27 mouse cellular contexts compared by ENCODE assay signal in genomic region chr1:63278106-63278505, GRCm38 (mm10). TPM values are rescaled to one million over a fixed set of nuclear protein-coding genes. Genes with fewer than 3 reads are reported as not detected.
A peak's percentile ranks its signal among the peaks of the same experiment; 100 is the strongest.
DNase-seq lines count a peak whose midpoint lies in the region; ATAC-seq and TF ChIP-seq lines count a peak whose summit lies in the region.
"Had no signal": no experiment of that assay in that cellular context is flagged by ENCODE, and none has a peak within 500 bp of the region (broad histone marks: within the 10 kb centered on the region; RNA-seq: fewer than 3 reads in every experiment).

No protein-coding gene starts in this region.

- no peak overlapping the region for H3K9ac ChIP-seq in heart, embryonic 16.5 days (ENCODE audit: low read length)
- H3K9ac ChIP-seq: limb, embryonic 13.5 days; liver, embryonic 12.5 days; neural tube, embryonic 15.5 days had no signal

- peaks cover 15% of the 10 kb centered on the region for H3K27me3 ChIP-seq in heart, embryonic 16.5 days (ENCODE audit: control insufficient read depth, insufficient read depth, low read length)
- H3K27me3 ChIP-seq: CH12.LX had no signal

- peak; percentile 37; the same call in 1 of the 2 replicates for TF ChIP-seq CTCF in layer of hippocampus, adult 2 months (conservative IDR thresholded peaks at IDR 0.05)
- TF ChIP-seq CTCF in brain, embryonic 14.5 days (IDR thresholded peaks at IDR 0.05; ENCODE audit: borderline replicate concordance, extremely low read depth, insufficient read depth, insufficient read length), result peak; percentile 42; the same call in 1 of the 2 replicates

- no peak for TF ChIP-seq POLR2A in brain, embryonic 14.5 days (IDR thresholded peaks at IDR 0.05; ENCODE audit: borderline replicate concordance, extremely low read depth, insufficient read depth, insufficient read length, poor library complexity, severe bottlenecking)

- H3K4me2 ChIP-seq in heart, embryonic 16.5 days (ENCODE audit: low read depth, low read length), result no peak overlapping the region
- H3K4me2 ChIP-seq: limb, embryonic 13.5 days; liver, embryonic 12.5 days; neural tube, embryonic 15.5 days had no signal

- DNase-seq in heart, postnatal 25 days (ENCODE audit: low spot score), result no peak
- no peak for DNase-seq in layer of hippocampus, adult 2 months (ENCODE audit: low spot score in 2 of 2)
- DNase-seq in layer of hippocampus, adult 9-10 months (ENCODE audit: low spot score), result no peak
- DNase-seq in brain, embryonic 14.5 days (ENCODE audit: low read depth), result peak; percentile 71
- DNase-seq in embryo, embryonic 9.5 days (ENCODE audit: extremely low spot score), result peak; percentile 14
- no peak for DNase-seq in frontal cortex, postnatal 25 days (ENCODE audit: low spot score in 2 of 2)
- no peak for DNase-seq in urinary bladder, postnatal 4 days (ENCODE audit: low spot score in 2 of 2)
- DNase-seq: adrenal gland, adult 2 months; B cell, adult 2 months; cerebellum, adult 2 months; cerebellum, postnatal 25 days; gastrocnemius, postnatal 14 days; heart, adult 11 months; kidney, adult 9 months; kidney, postnatal 14 days; lung, adult 18-20 months; lung, postnatal 14 days; thymus, adult 2 months had no signal

- no peaks in the 10 kb centered on the region for H3K9me3 ChIP-seq in heart, embryonic 16.5 days (replicated peaks; ENCODE audit: control insufficient read depth, low read length)
- H3K9me3 ChIP-seq: embryonic facial prominence, embryonic 10.5 days; limb, embryonic 13.5 days; liver, embryonic 12.5 days; neural tube, embryonic 15.5 days had no signal

- WGBS in heart, embryonic 16.5 days, result 36% methylated on average over 5 of the region's 5 CpGs

- H3K4me3 ChIP-seq in heart, embryonic 16.5 days (ENCODE audit: low read length), result no peak overlapping the region
- no peak overlapping the region for H3K4me3 ChIP-seq in layer of hippocampus, adult 2 months
- H3K4me3 ChIP-seq: embryonic facial prominence, embryonic 10.5 days; limb, embryonic 13.5 days; liver, embryonic 12.5 days; neural tube, embryonic 15.5 days had no signal

- H3K27ac ChIP-seq in heart, embryonic 16.5 days (ENCODE audit: low read length), result no peak overlapping the region
- no peak overlapping the region for H3K27ac ChIP-seq in layer of hippocampus, adult 2 months
- H3K27ac ChIP-seq: embryonic facial prominence, embryonic 10.5 days; limb, embryonic 13.5 days; liver, embryonic 12.5 days; neural tube, embryonic 15.5 days had no signal

- intact Hi-C loops in heart, postnatal 25 days (cut with DNase I), result no loop called here

- peaks cover 3% of the 10 kb centered on the region for H3K4me1 ChIP-seq in heart, embryonic 16.5 days (ENCODE audit: control insufficient read depth, insufficient read depth, low read length)
- H3K4me1 ChIP-seq: neural tube, embryonic 15.5 days had no signal

- no peaks in the 10 kb centered on the region for H3K36me3 ChIP-seq in heart, embryonic 16.5 days (ENCODE audit: control insufficient read depth, insufficient read depth)
- H3K36me3 ChIP-seq: limb, embryonic 13.5 days; liver, embryonic 12.5 days; neural tube, embryonic 15.5 days had no signal

- peak; percentile 60; the same call in 1 of the 2 replicates for ATAC-seq in heart, embryonic 16.5 days (replicated peaks; ENCODE audit: extremely low read depth, insufficient read depth, low FRiP score)
- ATAC-seq: liver, embryonic 12.5 days had no signal

RNA-seq across cellular contexts. Expression of gene Zdbf2, which starts 5.0 kb away (rescaled TPM):
- 3.2 and 5.0 TPM in 2 replicates for polyA plus RNA-seq in heart, embryonic 16.5 days (2015; fragmentation: Nextera tagmentation; extraction: Ambion mirVana)
- total RNA-seq in heart, postnatal 25 days (2021), result under 1 TPM; 0.39 to 0.49 TPM
- total RNA-seq in layer of hippocampus, adult 2 months (2021), result 10 to 100 TPM; 13.0 to 17.3 TPM
- polyA plus RNA-seq in brain, embryonic 14.5 days (2012; rRNA removed), result 12.8 and 19.0 TPM in 2 replicates
- total RNA-seq: CH12.LX; megakaryocyte, adult 5-6 weeks; MEL had no signal
- polyA plus RNA-seq: small intestine, adult 2 months had no signal

Comparison
In these comparisons a context has a peak if more than half of its experiments do, and no peak if none do; other contexts are left out.
1. DNase-seq: peak in brain, embryonic 14.5 days (single experiment) and embryo, embryonic 9.5 days (single experiment); none in heart, postnatal 25 days (single experiment), layer of hippocampus, adult 2 months (0 of 2), layer of hippocampus, adult 9-10 months (single experiment), frontal cortex, postnatal 25 days (0 of 2) and urinary bladder, postnatal 4 days (0 of 2).
2. RNA of gene Zdbf2, which starts 5.0 kb away (total RNA-seq): 13.0 to 17.3 TPM in layer of hippocampus, adult 2 months; 0.39 to 0.49 TPM in heart, postnatal 25 days; every median in the first group is over 4 times any median in the second.